Mouse (Mus musculus) kidney, postnatal 4 days (tissue): ENCODE data around the gene Olfr1308.

Experiments used
- DNase-seq, 2 experiments: peaks; one replicate each; pipeline ENCODE4 v3.0.0; 2021; ENCODE audit warnings: mixed read lengths in 2 of 2

Olfr1308 gene

GRCm38 (mm10) chr2:111964844-111965243 lies at the start of gene Olfr1308:
Gene Olfr1308, minus strand, starts transcription at chr2:111964944.
- DNase-seq = no peak

GRCm38 (mm10) chr2:112012608-112013007 lies 47.9 kb upstream of the Olfr1308 start, which contains the start of gene Olfr1310:
Gene Olfr1310, minus strand, starts transcription at chr2:112012708.
- DNase-seq = no peak

- DNase-seq = no peak
Observed at GRCm38 (mm10) chr2:111990181-111990580, 25.4 kb upstream of the Olfr1308 start, which contains the start of gene Olfr1309. Gene Olfr1309, minus strand, starts transcription at chr2:111990281.

GRCm38 (mm10) chr2:111949340-111949739 lies 15.4 kb downstream of the Olfr1308 start, which contains the start of gene Olfr1307:
Gene Olfr1307, minus strand, starts transcription at chr2:111949440.
- no peak for DNase-seq

- DNase-seq = no peak
Observed at GRCm38 (mm10) chr2:111916171-111916570, 48.6 kb downstream of the Olfr1308 start, which contains the start of gene Olfr1306. Gene Olfr1306, minus strand, starts transcription at chr2:111916271.
